Mouse (Mus musculus): ENCODE measurements at regions not wholly inside any gene's neighbourhood (a gene's known extent, or its start where the extent isn't known, plus 50 kb on each side); places are given as distances from the start of the nearest gene placed in this dataset.
"Not testable (repeated sequence)": the region's sequence is repeated elsewhere in the genome, so short reads cannot be mapped to it uniquely, and the experiment has no call there.

DNA sequence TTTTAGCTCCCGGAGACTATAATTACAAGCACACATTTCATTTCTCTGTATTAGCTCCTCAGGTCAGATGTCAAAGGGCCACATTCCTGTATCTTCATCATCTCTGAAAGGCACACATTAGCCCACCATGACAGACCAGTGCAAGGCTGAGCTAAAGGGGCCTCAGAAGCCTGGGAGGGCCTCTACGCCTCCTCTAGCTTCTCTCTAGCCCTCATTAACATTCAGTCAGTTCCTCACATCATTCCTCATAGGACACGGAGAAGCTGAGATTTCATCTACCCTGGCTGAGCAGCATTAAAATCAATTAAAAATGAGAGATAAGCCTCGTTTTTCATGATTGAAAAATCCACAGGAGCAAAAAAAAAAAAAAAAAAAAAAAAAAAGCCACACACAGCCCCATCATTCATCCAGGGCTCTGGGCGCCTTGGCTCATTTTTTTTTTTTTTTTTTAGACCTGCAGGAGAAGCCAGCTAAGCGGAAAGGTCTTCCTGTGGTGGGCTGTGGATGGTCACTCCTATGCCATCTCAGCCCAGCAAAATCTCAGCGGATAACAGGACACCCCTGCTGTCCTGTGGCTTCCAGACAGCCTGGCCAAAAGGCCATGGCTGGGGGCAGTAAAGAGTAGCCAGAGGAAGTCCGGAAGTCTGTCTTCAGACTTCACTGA is 82.5 kb downstream of the Rhob start:
- Histone ChIP-seq H3K4me1 (ENCODE audit: control insufficient read depth, insufficient read depth, low read length) (peaks cover 9% of the 10 kb centered on the region), H3K27ac (ENCODE audit: insufficient read depth, low read length) (no peak overlapping the region), H3K4me3 (ENCODE audit: insufficient read depth, low read length) (no peak overlapping the region)
- no peak for TF ChIP-seq CTCF (IDR thresholded peaks at IDR 0.05; ENCODE audit: borderline replicate concordance, insufficient read depth, low read length)
- TF ChIP-seq POLR2A (IDR thresholded peaks at IDR 0.05; ENCODE audit: low read depth, low read length) = no peak

DNA sequence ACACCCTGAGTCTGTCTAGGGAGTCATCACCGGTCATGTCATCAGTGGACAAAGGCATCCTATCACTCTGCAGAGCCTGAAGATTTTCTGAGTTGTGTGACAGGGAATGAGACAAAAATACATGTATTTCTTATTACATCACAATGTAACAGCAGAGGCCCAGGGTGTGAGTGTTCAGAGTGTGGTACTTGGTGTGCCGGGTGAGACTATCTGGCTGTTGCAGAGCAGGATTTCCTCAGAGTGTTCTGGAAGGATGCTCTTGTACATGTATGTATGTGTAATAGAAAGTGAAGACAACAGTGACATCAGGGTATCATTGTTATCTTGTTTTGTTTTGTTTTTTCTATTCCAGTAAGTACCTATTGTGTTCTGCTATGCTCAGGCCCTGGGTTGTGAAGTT is 87.7 kb downstream of the Rhob start:
- TF ChIP-seq POLR2A (IDR thresholded peaks at IDR 0.05; ENCODE audit: low read depth, low read length) (no peak), CTCF (IDR thresholded peaks at IDR 0.05; ENCODE audit: borderline replicate concordance, insufficient read depth, low read length) (no peak)
- no peak overlapping the region for H3K27ac ChIP-seq (ENCODE audit: insufficient read depth, low read length)
- no peak overlapping the region for H3K4me3 ChIP-seq (ENCODE audit: insufficient read depth, low read length)
- no peaks in the 10 kb centered on the region for H3K4me1 ChIP-seq (ENCODE audit: control insufficient read depth, insufficient read depth, low read length)

DNA sequence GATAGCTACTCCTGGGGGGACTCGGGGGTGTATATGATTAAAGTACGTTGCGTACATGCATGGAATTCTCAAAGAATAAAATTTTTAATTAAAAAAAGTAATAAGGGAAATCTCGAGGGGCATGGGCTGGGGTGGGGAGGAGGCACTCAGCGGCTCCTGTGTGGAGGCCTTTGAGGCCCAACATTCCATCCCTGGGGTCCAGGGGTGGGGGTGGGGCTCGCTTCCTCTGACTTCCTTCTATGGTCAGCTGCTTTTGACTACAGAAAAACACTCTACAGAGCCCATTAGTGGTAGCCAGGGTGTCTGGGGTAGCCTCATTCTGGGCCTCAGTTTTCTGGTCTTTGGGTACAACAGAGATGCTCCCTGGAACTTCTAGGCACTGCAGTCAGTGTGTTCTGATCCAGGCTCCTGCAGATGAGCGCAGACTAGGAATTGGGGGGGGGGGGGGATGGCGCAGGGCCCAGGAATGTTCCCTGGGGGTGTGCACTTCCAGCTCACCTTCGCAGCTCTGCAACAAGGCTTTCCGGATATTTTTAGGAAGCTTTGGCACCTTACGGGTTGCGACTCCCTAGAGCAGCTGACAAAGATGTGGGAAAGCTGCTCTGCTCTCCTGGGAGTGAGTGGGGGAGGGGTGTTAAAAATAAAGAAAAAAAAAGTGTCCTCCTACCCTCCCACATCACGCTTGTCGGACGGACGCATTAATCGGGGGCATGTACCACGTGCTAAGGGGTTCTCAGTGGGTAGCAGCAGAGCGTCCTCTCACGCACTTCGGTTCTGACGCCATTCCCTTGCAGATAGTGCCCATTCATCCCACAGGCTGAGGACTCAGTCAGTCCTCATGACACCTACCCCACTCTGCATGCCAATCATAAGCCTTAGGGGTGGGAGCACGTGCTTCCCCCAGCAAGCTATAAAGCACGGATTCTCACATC is 89.1 kb downstream of the Rhob start:
- no peaks in the 10 kb centered on the region for H3K4me1 ChIP-seq (ENCODE audit: control insufficient read depth, insufficient read depth, low read length)
- H3K27ac ChIP-seq (ENCODE audit: insufficient read depth, low read length) = no peak overlapping the region
- TF ChIP-seq CTCF (IDR thresholded peaks at IDR 0.05; ENCODE audit: borderline replicate concordance, insufficient read depth, low read length) (no peak), POLR2A (IDR thresholded peaks at IDR 0.05; ENCODE audit: low read depth, low read length) (no peak)
- H3K4me3 ChIP-seq (ENCODE audit: insufficient read depth, low read length) = no peak overlapping the region

DNA sequence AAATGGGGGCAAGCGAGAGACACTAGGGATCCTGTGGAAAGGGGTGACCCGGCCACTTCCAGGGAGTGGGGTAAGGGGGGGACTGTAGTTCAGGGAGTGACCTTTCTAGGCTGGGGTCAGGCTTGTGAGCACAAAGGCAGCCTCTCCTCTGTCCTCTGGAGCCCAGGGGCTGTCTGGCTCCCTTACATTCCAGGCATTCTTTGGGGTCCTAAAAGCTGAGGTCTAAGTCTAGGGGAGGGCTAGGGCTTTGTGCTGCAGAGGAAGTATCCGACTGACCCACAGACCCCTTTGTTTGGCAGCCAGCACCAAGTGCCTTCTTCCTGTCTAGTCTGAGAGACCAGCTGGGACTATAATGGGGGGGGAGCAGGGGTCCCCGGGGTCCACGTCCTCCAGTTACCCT is 88.9 kb downstream of the Hs1bp3 start:
- Histone ChIP-seq H3K4me3 (ENCODE audit: insufficient read depth, low read length) (no peak overlapping the region), H3K27ac (ENCODE audit: insufficient read depth, low read length) (no peak overlapping the region), H3K4me1 (ENCODE audit: control insufficient read depth, insufficient read depth, low read length) (peaks cover 3% of the 10 kb centered on the region)
- no peak for TF ChIP-seq POLR2A (IDR thresholded peaks at IDR 0.05; ENCODE audit: low read depth, low read length)
- no peak for TF ChIP-seq CTCF (IDR thresholded peaks at IDR 0.05; ENCODE audit: borderline replicate concordance, insufficient read depth, low read length)

DNA sequence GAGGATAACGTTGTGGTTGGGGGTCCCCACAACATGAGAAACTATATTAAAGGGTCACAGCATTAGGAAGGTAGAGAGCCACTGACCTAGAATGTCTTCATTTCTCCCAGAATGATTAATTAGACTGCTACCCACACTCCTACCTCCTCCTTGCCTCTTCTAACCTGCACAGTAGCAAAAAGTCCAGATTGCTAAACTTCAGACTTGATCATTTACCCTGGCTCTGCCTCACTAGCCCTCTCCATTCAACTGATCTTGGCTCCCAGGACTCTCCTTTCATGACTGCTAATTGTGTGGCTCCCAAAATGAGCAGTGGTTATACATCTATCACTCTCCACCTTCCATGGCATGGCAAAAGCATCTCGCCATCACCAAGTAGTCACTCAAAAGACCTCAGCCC is 88.1 kb downstream of the Hs1bp3 start:
- H3K27ac ChIP-seq (ENCODE audit: insufficient read depth, low read length) = no peak overlapping the region
- peaks cover 3% of the 10 kb centered on the region for H3K4me1 ChIP-seq (ENCODE audit: control insufficient read depth, insufficient read depth, low read length)
- no peak overlapping the region for H3K4me3 ChIP-seq (ENCODE audit: insufficient read depth, low read length)
- TF ChIP-seq CTCF (IDR thresholded peaks at IDR 0.05; ENCODE audit: borderline replicate concordance, insufficient read depth, low read length) = no peak
- no peak for TF ChIP-seq POLR2A (IDR thresholded peaks at IDR 0.05; ENCODE audit: low read depth, low read length)

DNA sequence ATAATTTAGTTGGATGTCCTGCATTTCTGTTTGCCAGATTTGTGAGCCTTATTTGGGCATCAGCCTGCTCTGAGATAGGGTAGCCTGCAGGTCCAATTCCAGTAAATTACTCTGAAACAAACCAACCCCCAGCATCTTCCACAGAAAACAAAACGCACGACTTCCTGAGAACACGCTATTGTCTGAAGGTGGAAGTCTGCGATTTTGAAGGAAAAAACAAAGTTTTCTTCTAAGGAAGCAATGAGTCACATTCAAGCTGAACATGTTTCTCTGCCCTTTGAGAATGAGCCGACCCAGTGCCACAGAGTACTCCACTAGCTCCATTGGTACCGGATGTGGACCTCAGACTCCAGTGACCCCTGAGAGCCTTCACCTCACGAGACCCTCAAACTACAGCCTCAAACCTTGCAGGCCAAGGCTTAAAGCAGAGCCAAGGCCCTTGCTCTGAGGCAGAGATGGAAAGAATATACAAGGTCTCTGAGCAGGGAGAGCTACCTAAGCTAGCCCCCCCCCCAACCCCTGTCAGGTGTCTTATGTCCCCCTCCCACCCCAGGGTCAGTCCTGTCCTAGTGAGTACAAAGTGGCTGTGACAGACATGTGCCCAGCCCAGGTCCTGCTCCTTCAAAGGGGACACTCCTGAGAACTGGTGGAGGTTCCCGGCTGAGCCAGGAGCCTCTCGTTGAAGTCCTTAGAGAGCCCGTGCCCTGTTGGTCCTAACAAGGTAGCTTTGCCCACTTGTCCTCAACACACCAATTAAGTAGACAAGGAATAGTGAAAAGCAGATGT is 87.3 kb downstream of the Hs1bp3 start:
- Histone ChIP-seq H3K27ac (ENCODE audit: insufficient read depth, low read length) (no peak overlapping the region), H3K4me1 (ENCODE audit: control insufficient read depth, insufficient read depth, low read length) (peaks cover 3% of the 10 kb centered on the region), H3K4me3 (ENCODE audit: insufficient read depth, low read length) (no peak overlapping the region)
- TF ChIP-seq POLR2A (IDR thresholded peaks at IDR 0.05; ENCODE audit: low read depth, low read length) (no peak), CTCF (IDR thresholded peaks at IDR 0.05; ENCODE audit: borderline replicate concordance, insufficient read depth, low read length) (no peak)

DNA sequence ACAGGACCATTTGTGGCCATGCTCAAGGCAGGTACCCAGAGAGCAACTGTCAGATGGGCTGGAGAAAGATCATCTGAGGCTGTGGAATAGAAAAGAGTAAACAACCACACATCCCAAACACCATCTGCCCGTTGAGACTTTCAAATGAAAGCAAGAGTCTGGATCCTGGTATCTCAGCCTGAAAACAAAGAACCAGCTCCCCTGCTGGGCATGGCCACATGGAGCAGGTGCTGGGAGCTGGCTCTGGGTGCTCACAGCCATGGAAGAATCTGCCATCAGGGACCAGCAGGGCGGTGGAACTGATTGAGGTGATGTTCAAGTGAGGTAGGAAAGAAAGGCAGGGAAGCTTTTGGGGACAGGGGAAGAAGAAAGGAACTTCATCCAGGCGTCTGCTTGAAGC is 85.6 kb downstream of the Hs1bp3 start:
- peaks cover 3% of the 10 kb centered on the region for H3K4me1 ChIP-seq (ENCODE audit: control insufficient read depth, insufficient read depth, low read length)
- TF ChIP-seq CTCF (IDR thresholded peaks at IDR 0.05; ENCODE audit: borderline replicate concordance, insufficient read depth, low read length) (no peak), POLR2A (IDR thresholded peaks at IDR 0.05; ENCODE audit: low read depth, low read length) (no peak)
- no peak overlapping the region for H3K4me3 ChIP-seq (ENCODE audit: insufficient read depth, low read length)
- H3K27ac ChIP-seq (ENCODE audit: insufficient read depth, low read length) = no peak overlapping the region

DNA sequence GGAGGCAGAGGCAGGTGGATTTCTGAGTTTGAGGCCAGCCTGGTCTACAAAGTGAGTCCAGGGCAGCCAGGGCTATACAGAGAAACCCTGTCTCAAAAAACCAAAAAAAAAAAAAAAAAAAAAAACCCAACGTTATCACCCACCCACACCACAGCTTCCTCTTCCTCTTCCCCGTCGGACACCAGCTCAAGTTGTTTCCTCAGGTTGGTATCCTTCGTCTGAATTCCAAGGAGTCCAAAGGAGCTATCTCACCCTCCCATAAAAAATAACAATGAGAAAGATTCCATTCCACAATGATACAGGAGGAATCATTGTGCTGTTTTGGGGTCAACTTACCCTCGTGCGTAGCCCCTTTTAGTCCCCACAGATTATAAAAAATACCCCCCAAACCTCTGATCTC is 83.2 kb downstream of the Hs1bp3 start:
- not testable (repeated sequence) for H3K27ac ChIP-seq (ENCODE audit: insufficient read depth, low read length); H3K4me3 ChIP-seq (ENCODE audit: insufficient read depth, low read length); H3K4me1 ChIP-seq (ENCODE audit: control insufficient read depth, insufficient read depth, low read length)

DNA sequence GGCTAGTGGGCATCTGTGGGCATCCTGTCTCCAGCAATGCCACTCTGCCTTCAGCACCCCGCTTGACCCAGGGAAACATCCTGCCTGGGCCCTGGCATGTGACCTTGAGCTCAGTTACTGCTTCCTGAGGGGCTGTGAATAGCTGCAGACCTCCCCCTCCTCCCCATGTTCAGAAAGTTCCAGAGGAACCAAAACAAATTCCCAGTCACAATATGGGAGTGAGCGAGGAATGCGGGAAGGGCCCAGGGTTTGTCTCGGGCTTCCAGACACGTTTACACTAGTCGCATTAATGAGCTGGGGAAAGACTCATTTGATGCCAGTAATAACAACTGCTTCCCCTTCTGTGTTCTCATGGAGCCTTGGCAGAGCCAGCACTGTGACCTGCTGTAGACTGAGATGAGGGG is 81.7 kb downstream of the Hs1bp3 start:
- no peak overlapping the region for H3K4me3 ChIP-seq (ENCODE audit: insufficient read depth, low read length)
- H3K4me1 ChIP-seq (ENCODE audit: control insufficient read depth, insufficient read depth, low read length) = no peaks in the 10 kb centered on the region
- no peak overlapping the region; the same call in 1 of the 2 replicates for H3K27ac ChIP-seq (ENCODE audit: insufficient read depth, low read length)
- TF ChIP-seq POLR2A (IDR thresholded peaks at IDR 0.05; ENCODE audit: low read depth, low read length) (no peak), CTCF (IDR thresholded peaks at IDR 0.05; ENCODE audit: borderline replicate concordance, insufficient read depth, low read length) (no peak)

Data from embryonic fibroblast, embryonic 13.5 days (primary cell).